Mouse (Mus musculus) G1E (cell line): ENCODE data around the gene Rhog.

Experiments used
- CTCF ChIP-seq: IDR thresholded peaks from 2 replicates; pipeline ENCODE4 v1.5.1; 2012; ENCODE audit warnings: low read depth, low read length, inconsistent platforms, mixed read lengths
- GATA1 ChIP-seq: IDR thresholded peaks from 2 replicates; pipeline ENCODE4 v1.6.1; 2012; ENCODE audit warnings: borderline replicate concordance, low read length, inconsistent platforms, mixed read lengths

- TF ChIP-seq GATA1 = no peak
- no peak for TF ChIP-seq CTCF
Measured at GRCm38 (mm10) chr7:102246265-102246664, 9.6 kb downstream of the Rhog start.
